Mouse (Mus musculus) embryonic fibroblast, embryonic 13.5 days (primary cell): Measurements from ENCODE around the gene Nde1.

ENCODE experiments used
- CTCF ChIP-seq: IDR thresholded peaks from 2 replicates; pipeline ENCODE4 v1.5.1; 2011; ENCODE audit warnings: mild to moderate bottlenecking, control low read depth, low read length, moderate library complexity, borderline replicate concordance; ENCODE audit not compliant: insufficient read depth
- POLR2A ChIP-seq: IDR thresholded peaks from 2 replicates; pipeline ENCODE4 v1.6.1; 2011; ENCODE audit warnings: low read depth, mild to moderate bottlenecking, control low read depth, low read length, moderate library complexity

DNA sequence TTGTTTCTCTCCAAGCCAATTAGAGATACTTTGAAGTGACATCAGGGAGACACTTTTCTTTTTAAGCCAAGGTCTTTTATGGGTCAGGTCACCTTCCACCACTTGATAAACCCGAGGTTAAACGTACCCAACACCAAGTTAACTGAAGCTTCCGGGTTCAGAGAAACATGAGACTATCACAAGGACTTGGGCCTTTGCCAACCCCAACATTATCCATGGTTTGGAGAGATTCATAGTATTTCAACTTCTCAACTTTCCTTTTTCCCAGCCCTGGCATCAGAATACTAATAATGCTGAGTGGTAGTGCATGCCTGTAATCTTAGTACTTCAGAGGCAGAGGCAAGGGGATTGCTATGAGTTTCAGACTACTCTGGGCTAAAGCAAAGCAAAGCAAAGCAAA lies 79.0 kb downstream of the Nde1 start:
- TF ChIP-seq POLR2A (no peak), CTCF (no peak)
